Mouse (Mus musculus) intestine, postnatal 0 days (tissue): Measurements from ENCODE around the gene Gm47959. TPM values are rescaled to one million over a fixed set of nuclear protein-coding genes. Genes with fewer than 3 reads are reported as not detected.

ENCODE experiments used
- ATAC-seq: fragments of 200-750 bp; cut with Nextera tagmentation; 2 replicates; pipeline ENCODE4 v1.8.0; 2017; ENCODE audit warnings: mild to moderate bottlenecking, moderate TSS enrichment, moderate library complexity
- H3K27ac ChIP-seq: fragments of 300-500 bp; sonication (generic); 2 replicates; pipeline ENCODE4 v1.5.1; 2014; ENCODE audit warnings: mild to moderate bottlenecking, low read depth, low read length, moderate library complexity
- H3K27me3 ChIP-seq: fragments of 300-500 bp; sonication (generic); replicated peaks from 2 replicates; pipeline ENCODE4 v1.6.1; 2014; ENCODE audit warnings: low read length, mixed read lengths; ENCODE audit not compliant: control insufficient read depth, insufficient read depth
- H3K36me3 ChIP-seq: fragments of 300-500 bp; sonication (generic); 2 replicates; pipeline ENCODE4 v1.6.1; 2014; ENCODE audit warnings: mild to moderate bottlenecking, moderate library complexity; ENCODE audit not compliant: control insufficient read depth, insufficient read depth
- H3K4me1 ChIP-seq: fragments of 300-500 bp; sonication (generic); replicated peaks from 2 replicates; pipeline ENCODE4 v1.6.1; 2014; ENCODE audit warnings: antibody characterized with exemption, low read length, mixed read lengths; ENCODE audit not compliant: control insufficient read depth, insufficient read depth
- H3K4me2 ChIP-seq: fragments of 300-500 bp; sonication (generic); replicated peaks from 2 replicates; pipeline ENCODE4 v1.6.1; 2014; ENCODE audit warnings: low read depth, mild to moderate bottlenecking, moderate library complexity
- H3K4me3 ChIP-seq: fragments of 300-500 bp; sonication (generic); 2 replicates; pipeline ENCODE4 v1.5.1; 2014; ENCODE audit warnings: low read depth, low read length
- H3K9ac ChIP-seq: fragments of 300-500 bp; sonication (generic); 2 replicates; pipeline ENCODE4 v1.6.1; 2014; ENCODE audit warnings: mild to moderate bottlenecking, low read depth, low read length
- H3K9me3 ChIP-seq: fragments of 300-500 bp; sonication (generic); 2 replicates; pipeline ENCODE4 v1.6.1; 2016; ENCODE audit warnings: mixed run types; ENCODE audit not compliant: control insufficient read depth
- CTCF ChIP-seq: sonication (generic); IDR thresholded peaks from 2 replicates; pipeline ENCODE4 v1.5.1; 2016; ENCODE audit warnings: low read depth, mild to moderate bottlenecking, control low read depth, antibody characterized with exemption, moderate library complexity
- WGBS: fragments of 180-500 bp; shearing (Covaris S2); extraction: QIAGEN DNeasy Blood & Tissue Kit; methylation state at CpG from one replicate; pipeline ENCODE4 v1.1.7; 2014; 5-methylcytosine and 5-hydroxymethylcytosine counted together
- polyA plus RNA-seq: library from polyadenylated mRNA; unstranded; fragments of >200 nt; fragmentation: Nextera tagmentation; extraction: Ambion mirVana; gene quantifications from 2 replicates; pipeline ENCODE4 v1.2.1, GENCODE M21; 2015

Gm47959 gene
- polyA plus RNA-seq, 1 experiment from 2014 or later, result not detected

DNA sequence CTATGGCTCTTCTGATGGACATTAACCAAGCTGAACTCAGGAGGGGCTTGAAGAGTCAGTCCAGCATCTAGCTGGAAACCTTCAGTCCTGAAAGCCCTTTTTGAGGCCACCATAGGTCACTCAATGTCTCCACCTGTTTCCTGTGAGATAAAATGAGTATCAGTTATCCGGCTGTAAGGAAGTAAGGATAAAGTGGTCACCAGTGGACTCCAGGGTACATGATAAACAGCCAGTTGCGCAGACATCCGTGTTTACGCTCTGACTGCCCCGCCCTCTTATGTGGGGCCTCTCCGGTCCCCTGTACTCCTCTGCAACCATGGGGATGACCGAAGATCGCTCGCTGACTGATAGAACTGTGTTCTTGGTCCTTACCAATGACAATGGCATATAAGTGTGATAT lies 26.0 kb upstream of the Gm47959 start:
- no peaks in the 10 kb centered on the region for H3K27me3 ChIP-seq
- no peak overlapping the region for H3K27ac ChIP-seq
- no peak overlapping the region for H3K4me2 ChIP-seq
- H3K36me3 ChIP-seq, result no peaks in the 10 kb centered on the region
- ATAC-seq, result peak; percentile 54
- no peaks in the 10 kb centered on the region for H3K4me1 ChIP-seq
- no peaks in the 10 kb centered on the region for H3K9me3 ChIP-seq
- H3K4me3 ChIP-seq, result no peak overlapping the region
- no peak overlapping the region for H3K9ac ChIP-seq
- 36% methylated on average over 9 of the region's 9 CpGs for WGBS
- TF ChIP-seq CTCF, result no peak

DNA sequence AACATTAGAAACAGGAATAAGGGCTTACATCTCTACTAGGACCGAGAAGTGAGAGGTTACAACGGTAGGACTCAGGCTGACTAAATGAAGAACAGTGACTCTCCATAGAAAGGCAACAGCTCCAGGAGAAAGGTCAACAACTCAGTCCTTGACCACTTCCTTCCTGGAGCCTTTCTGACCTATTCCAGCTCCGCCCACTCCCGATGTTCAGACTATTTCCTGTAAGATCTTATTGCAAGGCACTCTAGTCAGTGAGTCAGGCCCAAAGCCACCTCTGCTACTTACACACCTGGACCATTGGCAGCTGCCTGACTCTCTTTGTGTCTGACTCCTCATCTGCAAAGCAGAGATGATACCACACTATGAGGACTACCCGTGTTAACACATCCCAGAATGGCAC lies 24.6 kb upstream of the Gm47959 start:
- 77% methylated on average over 5 of the region's 5 CpGs for WGBS
- Histone ChIP-seq H3K27ac (no peak overlapping the region), H3K4me3 (no peak overlapping the region), H3K4me1 (no peaks in the 10 kb centered on the region), H3K27me3 (no peaks in the 10 kb centered on the region), H3K4me2 (no peak overlapping the region), H3K9me3 (no peaks in the 10 kb centered on the region), H3K36me3 (no peaks in the 10 kb centered on the region), H3K9ac (no peak overlapping the region)
- TF ChIP-seq CTCF, result no peak
- ATAC-seq, result no peak

DNA sequence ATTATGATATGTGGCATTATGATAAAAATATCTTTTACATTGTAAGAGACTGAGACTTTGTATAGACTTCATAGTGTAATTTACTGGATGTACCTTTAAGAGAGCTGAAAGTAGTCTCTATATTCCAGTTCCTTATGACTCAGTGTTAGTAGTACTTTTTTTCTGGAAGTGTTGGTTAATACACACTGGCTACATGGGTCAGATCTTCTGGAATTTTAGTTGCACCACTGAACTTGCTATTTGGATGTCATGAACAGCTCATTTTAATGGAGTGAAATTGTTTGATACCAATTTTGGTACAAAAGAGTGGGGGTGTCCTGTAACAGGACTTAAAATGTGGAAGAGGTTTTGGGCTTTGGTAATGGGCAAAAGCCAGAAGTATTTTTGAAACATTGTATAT lies 22.5 kb upstream of the Gm47959 start:
- no peaks in the 10 kb centered on the region for H3K27me3 ChIP-seq
- H3K4me1 ChIP-seq, result no peaks in the 10 kb centered on the region
- H3K9ac ChIP-seq, result no peak overlapping the region
- no peaks in the 10 kb centered on the region for H3K36me3 ChIP-seq
- H3K4me3 ChIP-seq, result no peak overlapping the region
- no peak for TF ChIP-seq CTCF
- ATAC-seq, result no peak
- no peak overlapping the region for H3K4me2 ChIP-seq
- H3K27ac ChIP-seq, result no peak overlapping the region
- no peaks in the 10 kb centered on the region for H3K9me3 ChIP-seq

DNA sequence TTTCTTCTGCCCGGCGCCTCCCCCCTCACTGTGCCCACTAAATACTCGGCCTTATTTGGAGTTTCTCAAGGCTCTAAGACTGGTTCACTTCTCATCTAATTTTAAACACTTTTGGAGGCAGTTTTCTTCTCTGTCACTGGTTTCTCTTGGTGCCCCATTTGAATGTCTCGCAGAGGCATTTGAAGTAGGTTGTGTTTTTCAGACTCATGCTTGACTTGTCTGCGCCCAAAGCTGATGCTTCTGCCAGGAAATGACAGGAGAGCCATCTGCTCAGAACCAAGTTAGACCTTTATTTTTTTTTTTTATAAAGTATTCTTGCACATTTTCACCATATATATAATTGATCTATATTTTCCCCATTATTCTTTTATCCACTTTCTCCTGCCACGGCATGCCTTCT lies 13.6 kb upstream of the Gm47959 start:
- 87% methylated on average over 6 of the region's 6 CpGs for WGBS
- Histone ChIP-seq H3K27ac (no peak overlapping the region), H3K4me3 (no peak overlapping the region), H3K36me3 (no peaks in the 10 kb centered on the region), H3K9me3 (no peaks in the 10 kb centered on the region), H3K4me2 (no peak overlapping the region), H3K4me1 (peaks cover 6% of the 10 kb centered on the region; the same call in 1 of the 2 replicates), H3K27me3 (no peaks in the 10 kb centered on the region), H3K9ac (no peak overlapping the region)
- no peak for TF ChIP-seq CTCF
- no peak for ATAC-seq

DNA sequence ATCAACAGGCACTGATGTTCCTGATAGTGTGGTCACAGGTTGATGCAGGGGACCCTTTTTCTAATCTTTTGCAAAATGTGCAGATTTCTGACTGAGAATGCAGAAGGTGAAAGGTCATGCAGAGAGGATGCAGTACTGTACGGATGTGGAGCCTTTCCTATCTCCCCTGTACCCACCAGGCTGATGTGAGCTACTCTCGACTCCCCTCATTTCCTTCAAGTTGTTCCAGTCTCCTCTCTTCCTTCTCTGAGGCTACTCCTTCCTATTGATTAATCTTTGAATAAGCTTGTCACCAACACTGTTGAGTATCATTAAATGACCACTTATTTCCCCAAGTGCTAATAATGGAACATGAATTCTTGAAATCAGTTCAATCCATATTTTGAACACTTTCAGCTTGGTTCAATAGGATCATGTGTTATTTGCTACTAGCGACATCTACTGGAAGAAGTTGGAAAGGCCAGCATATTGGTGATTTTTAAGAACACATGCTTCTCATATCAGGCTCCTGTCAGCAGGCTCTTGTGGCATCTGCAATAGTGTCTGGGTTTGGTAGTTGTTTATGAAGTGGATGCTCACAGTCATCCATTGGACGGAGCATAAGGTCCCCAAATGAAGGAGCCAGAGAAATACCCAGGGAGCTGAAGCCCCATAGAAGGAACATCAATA lies 12.7 kb upstream of the Gm47959 start:
- Histone ChIP-seq H3K27ac (no peak overlapping the region), H3K36me3 (no peaks in the 10 kb centered on the region), H3K4me1 (peaks cover 12% of the 10 kb centered on the region), H3K4me3 (no peak overlapping the region), H3K9me3 (no peaks in the 10 kb centered on the region), H3K27me3 (no peaks in the 10 kb centered on the region), H3K4me2 (no peak overlapping the region), H3K9ac (no peak overlapping the region)
- WGBS, result 28% methylated on average over 4 of the region's 4 CpGs
- no peak for ATAC-seq
- TF ChIP-seq CTCF, result peak; percentile 88

DNA sequence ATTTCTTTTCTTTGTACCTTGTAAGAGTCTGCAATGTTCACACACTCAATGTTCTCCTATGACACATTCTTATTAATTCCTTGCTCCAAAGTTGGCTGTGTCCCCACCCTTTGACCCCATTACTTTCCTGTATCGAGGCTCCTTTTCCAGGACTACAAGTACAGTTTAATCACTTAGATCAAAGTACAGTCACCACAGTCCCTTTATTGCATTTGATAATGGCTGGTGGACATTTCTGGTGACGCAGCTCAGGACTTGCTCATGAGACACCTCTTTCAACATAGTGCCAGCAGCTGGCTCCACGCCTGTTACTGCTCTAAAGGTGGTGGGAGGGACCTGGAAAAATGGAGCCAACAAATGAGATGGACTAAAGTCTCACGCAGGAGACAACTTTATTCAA lies 9.3 kb upstream of the Gm47959 start:
- Histone ChIP-seq H3K36me3 (no peaks in the 10 kb centered on the region), H3K9me3 (no peaks in the 10 kb centered on the region), H3K27ac (peak overlapping the region; percentile 88), H3K9ac (no peak overlapping the region), H3K4me1 (peaks cover 16% of the 10 kb centered on the region), H3K4me3 (no peak overlapping the region), H3K4me2 (peak overlapping the region; percentile 35; the same call in 1 of the 2 replicates), H3K27me3 (no peaks in the 10 kb centered on the region)
- ATAC-seq, result peak; percentile 93
- TF ChIP-seq CTCF, result no peak
- 30% methylated on average over 4 of the region's 4 CpGs for WGBS
